ENCODE assay signal across 18 mouse cellular contexts in genomic region chr13:3805132-3805531, GRCm38 (mm10). TPM values are rescaled to one million over a fixed set of nuclear protein-coding genes. Genes with fewer than 3 reads are reported as not detected.
DNase-seq lines count a peak whose midpoint lies in the region; ATAC-seq and TF ChIP-seq lines count a peak whose summit lies in the region.
"Had no signal": no experiment of that assay in that cellular context is flagged by ENCODE, and none has a peak within 500 bp of the region (broad histone marks: within the 10 kb centered on the region; RNA-seq: fewer than 3 reads in every experiment).

No protein-coding gene starts in this region.

- H3K36me3 ChIP-seq in stomach, embryonic 16.5 days (ENCODE audit: control insufficient read depth, insufficient read depth, low read length), result no peaks in the 10 kb centered on the region
- no peaks in the 10 kb centered on the region for H3K36me3 ChIP-seq in stomach, postnatal 0 days (ENCODE audit: control insufficient read depth, insufficient read depth, low read length)
- H3K36me3 ChIP-seq in kidney, embryonic 16.5 days (ENCODE audit: insufficient read depth, low read length), result no peaks in the 10 kb centered on the region
- H3K36me3 ChIP-seq in forebrain, embryonic 12.5 days (replicated peaks), result no peaks in the 10 kb centered on the region
- H3K36me3 ChIP-seq: embryonic facial prominence, embryonic 13.5 days; limb, embryonic 15.5 days; midbrain, embryonic 15.5 days had no signal

- no peak overlapping the region for H3K4me2 ChIP-seq in stomach, embryonic 16.5 days (ENCODE audit: low read depth, low read length)
- H3K4me2 ChIP-seq in stomach, postnatal 0 days (replicated peaks; ENCODE audit: low read depth), result no peak overlapping the region
- H3K4me2 ChIP-seq in kidney, embryonic 16.5 days (replicated peaks; ENCODE audit: low read depth, low read length), result no peak overlapping the region
- H3K4me2 ChIP-seq in forebrain, embryonic 12.5 days, result no peak overlapping the region
- H3K4me2 ChIP-seq: embryonic facial prominence, embryonic 13.5 days; limb, embryonic 15.5 days; midbrain, embryonic 15.5 days had no signal

- no peaks in the 10 kb centered on the region for H3K9me3 ChIP-seq in stomach, embryonic 16.5 days (replicated peaks; ENCODE audit: control insufficient read depth, low read length)
- no peaks in the 10 kb centered on the region for H3K9me3 ChIP-seq in stomach, postnatal 0 days (ENCODE audit: control insufficient read depth, low read length)
- H3K9me3 ChIP-seq in kidney, embryonic 16.5 days (ENCODE audit: low read length), result no peaks in the 10 kb centered on the region
- H3K9me3 ChIP-seq in forebrain, embryonic 12.5 days, result no peaks in the 10 kb centered on the region
- H3K9me3 ChIP-seq: embryonic facial prominence, embryonic 13.5 days; limb, embryonic 15.5 days; midbrain, embryonic 15.5 days had no signal

- no peaks in the 10 kb centered on the region for H3K27me3 ChIP-seq in stomach, embryonic 16.5 days (ENCODE audit: control insufficient read depth, insufficient read depth, low read length)
- no peaks in the 10 kb centered on the region for H3K27me3 ChIP-seq in stomach, postnatal 0 days (ENCODE audit: control insufficient read depth, insufficient read depth, low read length)
- no peaks in the 10 kb centered on the region for H3K27me3 ChIP-seq in kidney, embryonic 16.5 days (ENCODE audit: insufficient read depth, low read length)
- H3K27me3 ChIP-seq in forebrain, embryonic 12.5 days, result no peaks in the 10 kb centered on the region
- H3K27me3 ChIP-seq: embryonic facial prominence, embryonic 13.5 days; limb, embryonic 15.5 days; midbrain, embryonic 15.5 days had no signal

- peak overlapping the region; percentile 17; the same call in 1 of the 2 replicates for H3K27ac ChIP-seq in stomach, embryonic 16.5 days (ENCODE audit: low read length)
- no peak overlapping the region; the same call in none of the 2 replicates for H3K27ac ChIP-seq in stomach, postnatal 0 days (replicated peaks)
- H3K27ac ChIP-seq in kidney, embryonic 16.5 days (ENCODE audit: low read length), result no peak overlapping the region
- no peak overlapping the region for H3K27ac ChIP-seq in forebrain, embryonic 12.5 days
- H3K27ac ChIP-seq: limb, embryonic 15.5 days; midbrain, embryonic 15.5 days had no signal

- no peak overlapping the region for H3K4me3 ChIP-seq in stomach, embryonic 16.5 days (replicated peaks; ENCODE audit: low read length)
- no peak overlapping the region for H3K4me3 ChIP-seq in stomach, postnatal 0 days (ENCODE audit: low read depth, low read length)
- no peak overlapping the region for H3K4me3 ChIP-seq in kidney, embryonic 16.5 days (ENCODE audit: low read length)
- H3K4me3 ChIP-seq in forebrain, embryonic 12.5 days (replicated peaks), result no peak overlapping the region
- H3K4me3 ChIP-seq: embryonic facial prominence, embryonic 13.5 days; limb, embryonic 15.5 days; midbrain, embryonic 15.5 days had no signal

- H3K4me1 ChIP-seq in stomach, embryonic 16.5 days (ENCODE audit: control insufficient read depth, insufficient read depth, low read length), result no peaks in the 10 kb centered on the region
- no peaks in the 10 kb centered on the region for H3K4me1 ChIP-seq in stomach, postnatal 0 days (replicated peaks; ENCODE audit: control insufficient read depth, insufficient read depth)
- peaks cover 21% of the 10 kb centered on the region for H3K4me1 ChIP-seq in kidney, embryonic 16.5 days (ENCODE audit: insufficient read depth, low read length)
- H3K4me1 ChIP-seq in forebrain, embryonic 12.5 days, result no peaks in the 10 kb centered on the region
- H3K4me1 ChIP-seq: midbrain, embryonic 15.5 days had no signal

- no peak for TF ChIP-seq CTCF in stomach, postnatal 0 days (IDR thresholded peaks at IDR 0.05; ENCODE audit: low read depth)

- no peak for ATAC-seq in stomach, embryonic 16.5 days (ENCODE audit: insufficient read depth, low FRiP score)
- ATAC-seq in stomach, postnatal 0 days (ENCODE audit: low FRiP score, low TSS enrichment), result no peak
- peak; percentile 33; the same call in 1 of the 2 replicates for ATAC-seq in kidney, embryonic 16.5 days (ENCODE audit: low FRiP score, low TSS enrichment)
- no peak for ATAC-seq in forebrain, embryonic 12.5 days (ENCODE audit: low FRiP score)
- ATAC-seq: midbrain, embryonic 15.5 days had no signal

- no peak overlapping the region for H3K9ac ChIP-seq in stomach, embryonic 16.5 days (ENCODE audit: low read length)
- no peak overlapping the region for H3K9ac ChIP-seq in stomach, postnatal 0 days (ENCODE audit: low read length)
- H3K9ac ChIP-seq in kidney, embryonic 16.5 days (replicated peaks; ENCODE audit: low read length), result no peak overlapping the region
- no peak overlapping the region for H3K9ac ChIP-seq in forebrain, embryonic 12.5 days
- H3K9ac ChIP-seq: embryonic facial prominence, embryonic 13.5 days; limb, embryonic 15.5 days; midbrain, embryonic 15.5 days had no signal

- no peak for TF ChIP-seq EP300 in stomach, postnatal 0 days (optimal IDR thresholded peaks at IDR 0.05)

- WGBS in stomach, embryonic 16.5 days, result 48% methylated on average over 2 of the region's 2 CpGs
- WGBS in stomach, postnatal 0 days, result 34% methylated on average over 2 of the region's 2 CpGs
- 39% methylated on average over 2 of the region's 2 CpGs for WGBS in kidney, embryonic 16.5 days
- WGBS in forebrain, embryonic 12.5 days, result 84% methylated on average over 2 of the region's 2 CpGs

- DNase-seq in heart, postnatal 4 days, result peak; percentile 29
- no peak for DNase-seq in heart, adult 9 months (ENCODE audit: low spot score in 2 of 2)
- DNase-seq in stomach, postnatal 0 days (ENCODE audit: low spot score), result no peak
- DNase-seq in lung, postnatal 4 days, result peak; percentile 51 to 67
- DNase-seq: adrenal gland, adult 8-10 months; cerebellum, adult 8-10 months had no signal

RNA-seq across cellular contexts. Expression of gene Calml3, which starts 1.0 kb away (rescaled TPM):
- total RNA-seq in heart, postnatal 4 days (2021), result not detected
- polyA plus RNA-seq in stomach, embryonic 16.5 days (2015; fragmentation: Nextera tagmentation; extraction: Ambion mirVana), result 25.1 and 40.9 TPM in 2 replicates
- polyA plus RNA-seq in stomach, postnatal 0 days (2015; fragmentation: Nextera tagmentation; extraction: Ambion mirVana), result 40.0 and 44.6 TPM in 2 replicates
- polyA plus RNA-seq in kidney, embryonic 16.5 days (2015; fragmentation: Nextera tagmentation; extraction: Ambion mirVana), result 0.76 and 0.81 TPM in 2 replicates
- not detected in 2 replicates for polyA plus RNA-seq in forebrain, embryonic 12.5 days (2016; fragmentation: Nextera tagmentation; extraction: Ambion mirVana)
- total RNA-seq: hematopoietic stem cell, adult 5-6 weeks; MEL had no signal
- polyA plus RNA-seq: cortical plate, adult 2 months; midbrain, embryonic 15.5 days; neural tube, embryonic 11.5 days had no signal

RNA-seq across cellular contexts. Expression of gene Calm4, which starts 32.4 kb away (rescaled TPM):
- not detected for total RNA-seq in heart, postnatal 4 days (2021)
- polyA plus RNA-seq in stomach, embryonic 16.5 days (2015; fragmentation: Nextera tagmentation; extraction: Ambion mirVana), result 1.9 and 2.1 TPM in 2 replicates
- polyA plus RNA-seq in stomach, postnatal 0 days (2015; fragmentation: Nextera tagmentation; extraction: Ambion mirVana), result 280 and 324 TPM in 2 replicates
- not detected in 2 replicates for polyA plus RNA-seq in kidney, embryonic 16.5 days (2015; fragmentation: Nextera tagmentation; extraction: Ambion mirVana)
- polyA plus RNA-seq in forebrain, embryonic 12.5 days (2016; fragmentation: Nextera tagmentation; extraction: Ambion mirVana), result not detected in 2 replicates
- total RNA-seq: adrenal gland, adult 8-10 months; left cerebral cortex, adult 8-10 months; MEL had no signal
- polyA plus RNA-seq: cortical plate, adult 2 months; midbrain, embryonic 15.5 days; neural tube, embryonic 11.5 days had no signal

RNA-seq across cellular contexts. Expression of gene Calm5, which starts 48.8 kb away (rescaled TPM):
- total RNA-seq in heart, postnatal 4 days (2021), result not detected
- polyA plus RNA-seq in stomach, embryonic 16.5 days (2015; fragmentation: Nextera tagmentation; extraction: Ambion mirVana), result not detected in 2 replicates
- polyA plus RNA-seq in stomach, postnatal 0 days (2015; fragmentation: Nextera tagmentation; extraction: Ambion mirVana), result 0.18 TPM in 1 of 2 replicates, not detected in the other
- polyA plus RNA-seq in kidney, embryonic 16.5 days (2015; fragmentation: Nextera tagmentation; extraction: Ambion mirVana), result not detected in 2 replicates
- polyA plus RNA-seq in forebrain, embryonic 12.5 days (2016; fragmentation: Nextera tagmentation; extraction: Ambion mirVana), result not detected in 2 replicates
- total RNA-seq: adrenal gland, adult 8-10 months; gastrocnemius, postnatal 4 days; hematopoietic stem cell, adult 5-6 weeks; left cerebral cortex, adult 8-10 months; MEL had no signal
- polyA plus RNA-seq: cortical plate, adult 2 months; embryonic facial prominence, embryonic 13.5 days; midbrain, embryonic 15.5 days; neural tube, embryonic 11.5 days had no signal

Comparison
In these comparisons a context has a peak if more than half of its experiments do, and no peak if none do; other contexts are left out.
1. DNase-seq: peak in heart, postnatal 4 days (single experiment) and lung, postnatal 4 days (2 of 2); none in heart, adult 9 months (0 of 2) and stomach, postnatal 0 days (single experiment).
2. RNA of gene Calm4, which starts 32.4 kb away (polyA plus RNA-seq): 280 to 324 TPM in stomach, postnatal 0 days; 1.9 to 2.1 TPM in stomach, embryonic 16.5 days, not detected in kidney, embryonic 16.5 days and not detected in forebrain, embryonic 12.5 days; every median in the first group is over 10 times any median in the second.
3. RNA of gene Calml3, which starts 1.0 kb away (polyA plus RNA-seq): 40.0 to 44.6 TPM in stomach, postnatal 0 days and 25.1 to 40.9 TPM in stomach, embryonic 16.5 days; 0.76 to 0.81 TPM in kidney, embryonic 16.5 days and not detected in forebrain, embryonic 12.5 days; every median in the first group is over 10 times any median in the second.